Mouse (Mus musculus) frontal cortex, postnatal 14 days (tissue): ENCODE measurements around the gene Cstf2t.

Experiments used
- DNase-seq, 2 experiments: peaks; one replicate each; pipeline ENCODE4 v3.0.0; 2022; ENCODE audit warnings: low spot score in 2 of 2

The Cstf2t gene

DNA sequence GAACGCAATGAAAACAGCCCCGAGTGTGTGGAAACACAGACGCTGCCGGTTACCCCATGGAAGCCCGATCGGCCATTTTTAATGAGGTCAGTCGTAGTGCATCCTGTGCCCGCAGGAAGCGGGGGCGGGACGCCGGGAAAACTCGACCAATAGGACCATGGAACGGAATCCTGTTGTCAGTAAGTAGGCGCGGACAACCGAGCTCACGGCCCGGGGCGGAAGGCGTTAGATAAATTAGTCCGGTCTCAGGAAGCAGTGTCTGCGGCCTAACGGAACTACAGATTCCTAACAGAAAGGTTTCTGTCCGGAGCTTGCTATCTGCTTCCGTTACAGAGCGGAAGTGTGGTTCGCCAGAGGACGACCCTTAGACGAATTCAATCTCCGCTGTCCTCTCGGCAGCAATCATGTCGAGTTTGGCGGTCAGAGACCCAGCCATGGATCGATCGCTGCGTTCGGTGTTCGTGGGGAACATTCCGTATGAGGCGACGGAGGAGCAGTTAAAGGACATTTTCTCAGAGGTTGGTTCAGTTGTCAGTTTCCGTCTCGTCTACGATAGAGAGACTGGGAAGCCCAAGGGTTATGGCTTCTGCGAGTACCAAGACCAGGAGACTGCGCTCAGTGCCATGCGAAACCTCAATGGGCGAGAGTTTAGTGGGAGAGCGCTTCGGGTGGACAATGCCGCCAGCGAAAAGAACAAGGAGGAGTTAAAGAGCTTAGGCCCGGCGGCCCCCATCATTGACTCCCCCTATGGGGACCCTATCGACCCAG is at the start of gene Cstf2t:
TSS of gene Cstf2t (plus strand) at position 176 of the 768 bp plus-strand sequence.
- DNase-seq: peak; percentile 99

DNA sequence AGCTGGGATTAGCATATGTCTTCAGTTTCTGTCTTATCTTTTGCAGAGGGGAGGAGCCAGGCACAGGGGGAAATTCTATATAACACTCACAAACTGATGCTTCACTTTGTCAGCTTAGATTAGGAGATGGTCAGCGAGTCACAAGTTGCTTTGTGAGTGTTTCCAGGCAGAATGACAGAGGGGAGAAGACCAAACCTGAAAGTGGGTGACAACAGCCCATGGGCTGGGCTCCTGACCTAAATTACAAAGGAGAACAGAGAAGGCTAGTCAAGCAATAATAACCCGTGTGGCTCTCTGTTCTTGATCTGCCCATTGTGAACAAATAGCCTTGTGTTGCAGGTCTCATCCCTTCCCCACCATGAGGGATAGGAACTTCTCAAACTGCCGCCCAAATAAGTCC is 43.7 kb upstream of the Cstf2t start:
- no peak for DNase-seq

DNA sequence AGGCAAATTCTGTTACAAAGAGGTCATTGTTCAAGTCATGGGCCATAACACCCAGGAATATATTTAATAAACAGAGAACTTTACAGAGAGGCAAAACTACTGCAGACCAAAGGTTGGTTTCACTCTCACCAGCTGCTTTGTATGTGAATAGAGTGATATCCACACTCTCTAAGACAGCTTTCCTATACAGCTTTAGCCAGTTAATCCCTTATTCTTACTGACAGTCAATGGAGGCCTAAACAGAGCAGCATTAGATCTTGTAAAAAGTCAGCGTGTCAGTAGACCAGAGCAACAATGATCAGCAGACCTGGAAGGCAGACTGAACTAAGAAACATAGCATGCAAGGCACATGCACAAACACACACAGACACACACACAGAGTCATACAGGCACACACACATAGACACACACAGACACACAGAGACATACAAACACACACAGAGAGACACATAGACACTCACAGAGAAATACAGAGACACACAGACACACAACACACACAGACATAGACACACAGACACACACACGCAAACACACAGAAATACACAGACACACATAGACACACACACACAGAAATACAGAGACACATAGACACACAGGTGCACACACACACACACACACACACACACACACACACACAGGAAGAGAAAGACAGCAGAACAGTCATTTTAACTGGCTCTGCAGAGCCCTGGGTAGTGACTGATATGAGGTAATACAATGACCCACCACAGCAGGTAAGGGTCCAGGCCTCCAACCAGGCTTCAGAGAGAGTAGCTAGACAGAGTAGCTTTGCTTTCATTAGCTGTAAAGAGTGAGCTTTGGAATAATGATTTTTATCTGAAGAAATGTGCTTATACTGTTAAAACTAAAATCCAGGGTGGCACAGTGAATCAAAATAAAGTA is 41.4 kb upstream of the Cstf2t start:
- no peak for DNase-seq

DNA sequence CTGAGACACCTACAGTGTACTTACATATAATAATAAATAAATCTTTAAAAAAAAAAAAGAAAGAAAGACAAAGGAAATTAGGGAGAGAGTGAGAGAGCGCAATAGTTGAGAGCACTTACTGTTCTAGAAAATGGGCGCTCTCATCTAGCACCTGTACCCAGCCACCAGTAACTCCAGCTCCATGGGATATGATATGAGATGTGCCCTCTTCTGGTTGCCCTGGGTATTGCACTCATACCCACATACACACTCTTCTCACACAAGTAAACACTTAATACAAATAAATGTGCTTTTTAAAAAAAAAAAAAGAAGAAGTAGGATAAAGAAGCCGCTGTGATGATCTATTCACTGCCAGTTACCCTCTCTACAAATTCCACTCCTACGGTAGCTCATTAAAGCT is 36.0 kb upstream of the Cstf2t start:
- DNase-seq: no peak

DNA sequence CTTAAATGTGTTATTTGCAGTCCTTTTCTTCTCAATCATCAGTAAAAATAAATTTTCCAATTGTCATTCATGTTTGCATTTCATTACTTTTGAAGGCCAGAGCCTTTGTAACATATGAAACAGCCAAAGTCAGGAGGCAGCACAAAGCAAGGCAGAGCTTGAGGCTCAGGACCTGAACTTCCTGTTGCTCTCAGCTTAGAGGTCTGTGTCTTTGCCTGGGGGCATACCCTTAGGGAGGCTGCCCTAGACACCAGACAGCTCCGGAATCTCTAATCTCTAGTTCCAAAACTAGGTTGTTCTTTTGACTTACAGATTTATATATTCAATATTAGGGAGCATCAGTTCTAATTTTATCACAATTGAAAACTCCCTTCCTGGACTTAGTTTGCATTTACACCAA is 17.9 kb upstream of the Cstf2t start:
- DNase-seq: no peak

DNA sequence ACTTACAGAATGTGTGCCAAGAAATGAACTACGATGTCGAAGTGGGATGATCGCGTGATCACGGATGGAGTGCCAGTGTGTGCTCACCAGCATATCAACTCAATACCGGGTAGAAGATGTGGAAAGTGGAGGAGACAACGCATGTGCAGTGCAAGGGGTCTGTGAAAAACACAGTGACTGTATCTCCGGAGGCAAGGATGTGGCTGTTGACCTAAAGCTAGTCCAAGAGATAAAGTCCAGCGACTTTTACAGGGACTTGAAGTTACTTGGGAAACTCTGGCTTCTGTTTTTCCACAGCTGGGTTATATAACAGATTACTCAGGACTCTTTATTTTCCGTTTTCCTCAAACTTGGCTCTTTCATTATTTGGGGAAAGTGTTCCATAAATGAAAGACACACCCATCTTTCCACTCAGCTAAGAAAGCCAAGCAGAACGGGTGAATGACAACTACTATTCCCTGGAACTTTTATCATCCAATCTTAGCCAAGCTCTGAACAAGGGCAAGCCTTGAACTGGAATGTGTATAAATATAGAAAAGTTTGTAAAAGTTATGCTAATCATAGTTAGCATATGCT is 17.3 kb upstream of the Cstf2t start:
- DNase-seq: no peak

DNA sequence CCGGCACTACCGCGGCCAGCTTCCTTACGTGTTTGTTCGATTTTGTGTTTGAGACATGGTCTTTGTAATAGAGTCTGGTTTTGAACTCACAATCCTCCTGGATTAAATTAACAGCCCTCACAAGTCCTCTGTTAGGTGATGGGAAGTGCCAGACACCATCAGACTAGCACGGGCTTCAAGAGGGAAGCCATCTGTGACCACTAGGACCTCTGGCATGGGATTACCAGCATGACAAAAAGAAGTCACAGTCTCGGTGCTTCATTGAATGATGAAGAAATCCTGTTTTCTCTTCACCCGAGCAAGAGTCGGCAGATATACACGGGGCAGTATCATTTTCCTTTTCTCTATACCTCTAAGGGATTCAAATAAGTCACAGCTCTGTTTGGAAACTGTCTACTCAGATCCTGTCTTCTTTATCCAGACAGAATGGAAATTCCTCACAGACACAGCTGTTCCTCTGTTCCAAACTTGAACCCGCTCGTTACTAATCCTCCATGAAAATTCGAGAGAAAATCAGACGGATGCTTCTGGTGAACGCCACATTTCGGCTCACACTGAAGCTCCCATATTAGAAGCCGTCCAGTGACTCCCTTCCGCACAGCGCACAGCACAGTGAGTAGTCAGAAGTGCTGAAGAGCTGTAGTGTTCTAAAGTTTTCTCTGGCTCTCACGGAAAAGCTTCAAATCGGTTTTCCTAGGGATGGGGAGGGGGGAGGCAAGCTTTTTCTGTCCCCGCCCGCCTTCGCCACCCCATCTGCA is 8.5 kb upstream of the Cstf2t start:
- DNase-seq: peak in 1 of 2 experiments; percentile 6

DNA sequence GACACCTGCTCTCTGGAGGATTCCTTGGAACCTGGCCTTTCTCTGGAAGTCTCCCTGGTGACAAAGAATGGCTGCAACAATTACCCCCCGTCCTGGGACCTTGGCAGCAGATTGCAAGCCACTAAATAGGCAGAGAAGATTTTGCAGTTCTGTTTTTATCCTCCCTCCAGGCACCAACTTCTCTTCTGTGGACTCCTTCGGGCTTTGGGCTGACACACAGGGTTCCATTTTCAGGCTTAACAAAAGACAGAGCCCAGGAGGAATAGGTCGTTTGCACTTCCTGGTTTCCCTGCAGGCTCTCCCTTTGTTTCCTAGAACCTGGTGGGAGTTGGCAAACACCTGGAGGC is 7.9 kb upstream of the Cstf2t start:
- no peak for DNase-seq

DNA sequence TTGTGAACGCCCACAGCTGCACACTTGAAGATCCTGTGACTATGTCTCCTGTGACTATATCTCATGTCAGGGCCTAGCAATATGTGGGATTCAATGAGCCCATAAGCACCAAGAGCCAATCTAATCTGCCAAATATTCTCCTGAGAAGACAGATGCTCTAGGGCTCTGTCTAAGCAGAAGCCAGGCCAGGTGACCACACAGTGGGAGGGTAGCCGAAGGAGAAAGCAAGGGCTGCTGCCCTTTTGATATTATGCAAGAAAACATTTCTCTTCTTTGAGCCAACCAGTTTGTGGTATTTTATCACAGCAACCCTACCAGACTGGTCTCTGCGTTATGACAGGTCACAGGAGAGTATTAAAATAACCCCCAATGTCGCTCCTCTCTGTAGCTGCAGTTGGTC is 6.5 kb upstream of the Cstf2t start:
- DNase-seq: no peak

DNA sequence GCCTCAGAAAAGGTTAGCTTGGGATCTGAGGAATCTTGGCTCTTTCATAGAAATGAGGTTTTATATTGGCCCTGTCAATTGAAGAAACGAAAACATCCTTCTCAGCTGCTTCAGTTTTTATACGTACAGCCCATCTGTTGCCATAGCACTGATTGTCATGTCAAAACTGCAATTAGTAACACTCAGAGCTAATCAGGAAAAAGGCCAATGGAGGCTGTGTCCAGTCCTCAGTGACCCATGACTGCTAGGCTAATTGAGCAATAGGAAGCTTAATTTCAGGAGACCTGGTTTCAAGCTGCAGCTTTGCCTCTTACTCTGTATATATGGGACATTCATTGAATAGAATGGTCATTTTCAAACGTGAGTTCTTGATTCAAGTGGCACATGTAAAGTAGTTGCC is 4.4 kb upstream of the Cstf2t start:
- no peak for DNase-seq

DNA sequence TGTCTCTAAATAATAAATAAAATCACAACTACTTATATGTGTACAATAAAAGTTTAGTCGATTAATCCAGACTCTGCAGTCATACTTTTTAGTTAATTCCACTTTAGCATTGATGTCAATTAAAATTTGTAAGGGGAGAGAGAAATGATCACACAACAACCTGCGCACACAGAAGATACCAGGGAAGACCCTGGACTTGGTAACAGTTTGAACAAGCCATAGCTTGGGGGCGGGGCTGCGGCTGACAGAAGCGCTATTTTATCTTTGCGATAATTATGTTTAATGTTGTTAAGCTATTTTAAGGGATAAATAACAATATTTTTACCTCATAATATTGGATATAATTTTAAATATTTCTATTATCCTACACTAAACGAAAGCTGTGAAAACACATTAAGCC is 411 bp upstream of the Cstf2t start:
- no peak for DNase-seq

DNA sequence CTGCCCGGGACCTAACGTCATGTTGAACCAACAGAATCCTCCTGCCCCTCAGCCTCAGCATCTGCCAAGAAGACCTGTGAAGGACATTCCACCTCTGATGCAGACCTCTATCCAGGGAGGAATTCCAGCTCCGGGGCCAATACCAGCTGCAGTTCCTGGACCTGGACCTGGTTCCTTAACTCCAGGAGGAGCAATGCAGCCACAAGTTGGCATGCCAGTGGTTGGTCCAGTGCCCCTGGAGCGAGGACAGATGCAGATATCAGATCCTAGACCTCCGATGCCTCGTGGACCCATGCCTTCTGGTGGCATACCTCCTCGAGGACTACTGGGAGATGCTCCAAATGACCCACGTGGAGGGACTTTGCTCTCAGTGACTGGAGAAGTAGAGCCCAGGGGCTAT is 1.1 kb downstream of the Cstf2t start:
- DNase-seq: no peak

DNA sequence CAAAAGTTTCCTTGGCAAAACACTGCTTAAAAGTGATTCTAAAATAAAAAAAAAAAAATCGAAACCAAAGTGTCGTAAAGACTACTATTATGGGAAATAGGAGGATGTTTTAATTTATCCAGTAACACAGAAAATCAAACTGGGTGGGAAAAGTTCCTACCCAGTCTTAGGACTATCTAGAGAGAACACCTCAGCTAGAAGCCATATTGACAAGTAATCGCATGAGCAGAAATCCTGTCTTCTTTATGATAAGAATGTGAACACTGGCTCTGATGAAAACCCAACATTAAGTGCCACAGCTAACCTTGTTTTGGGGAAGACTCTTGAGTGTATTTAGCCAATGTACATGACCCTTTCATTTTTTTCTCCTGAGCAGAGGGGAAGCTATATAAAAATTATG is 15.2 kb downstream of the Cstf2t start:
- DNase-seq: no peak

DNA sequence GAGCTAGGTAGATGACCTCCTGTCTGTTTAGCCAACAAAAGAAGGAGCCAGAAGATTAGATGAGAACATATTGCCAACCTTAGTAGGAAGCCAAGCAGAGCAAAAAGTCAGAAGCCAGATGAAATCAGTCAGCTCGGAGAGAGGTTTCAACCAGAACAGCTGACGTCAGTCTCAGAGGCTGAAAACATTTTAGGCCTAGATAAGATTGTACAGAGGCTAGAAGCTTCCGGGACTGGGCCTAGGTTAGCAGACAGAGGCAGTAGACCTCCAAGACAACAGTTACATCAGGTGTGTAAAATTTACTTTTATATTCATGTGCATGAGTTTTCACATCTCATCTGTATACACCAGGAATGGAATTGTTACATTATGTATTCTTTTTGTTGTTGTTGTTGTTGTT is 16.7 kb downstream of the Cstf2t start:
- no peak for DNase-seq

DNA sequence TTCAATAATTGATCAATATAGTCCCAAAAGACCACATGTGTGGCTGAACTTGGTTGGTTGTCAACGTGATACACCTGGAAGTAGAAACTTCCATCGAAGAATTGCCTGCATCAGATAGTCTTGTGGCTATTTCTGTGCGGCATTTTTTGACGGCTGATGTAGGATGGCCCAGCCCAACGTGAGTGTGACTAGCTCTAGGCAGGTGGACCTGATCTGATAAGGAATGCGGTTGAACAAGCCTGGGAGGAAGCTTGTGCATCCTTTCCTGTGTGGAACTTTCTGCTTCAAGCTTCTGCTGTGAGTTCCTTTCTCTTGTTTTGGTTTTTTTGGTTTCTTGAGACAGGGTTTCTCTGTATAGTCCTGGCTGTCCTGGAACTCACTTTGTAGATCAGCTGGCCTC is 22.1 kb downstream of the Cstf2t start:
- no peak for DNase-seq

DNA sequence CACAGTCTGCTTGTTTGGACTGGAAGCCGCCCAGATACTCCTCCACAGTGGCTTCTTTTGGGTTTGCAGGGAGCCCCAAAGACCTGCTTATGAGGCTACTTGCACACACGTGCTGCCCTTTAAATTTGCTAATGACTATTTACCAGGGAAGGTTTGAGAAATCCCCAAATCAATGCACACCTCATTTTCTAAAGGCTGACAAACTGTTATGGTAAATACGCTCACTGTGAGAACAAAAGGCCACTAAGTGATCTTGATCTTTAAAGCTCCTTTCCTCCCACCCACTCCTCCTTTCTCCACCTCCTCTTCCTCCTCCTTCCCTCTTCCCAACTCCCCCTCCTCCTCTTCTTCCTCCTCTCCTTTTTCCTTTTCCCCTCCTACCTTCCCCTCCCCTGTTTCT is 23.4 kb downstream of the Cstf2t start:
- DNase-seq: no peak

DNA sequence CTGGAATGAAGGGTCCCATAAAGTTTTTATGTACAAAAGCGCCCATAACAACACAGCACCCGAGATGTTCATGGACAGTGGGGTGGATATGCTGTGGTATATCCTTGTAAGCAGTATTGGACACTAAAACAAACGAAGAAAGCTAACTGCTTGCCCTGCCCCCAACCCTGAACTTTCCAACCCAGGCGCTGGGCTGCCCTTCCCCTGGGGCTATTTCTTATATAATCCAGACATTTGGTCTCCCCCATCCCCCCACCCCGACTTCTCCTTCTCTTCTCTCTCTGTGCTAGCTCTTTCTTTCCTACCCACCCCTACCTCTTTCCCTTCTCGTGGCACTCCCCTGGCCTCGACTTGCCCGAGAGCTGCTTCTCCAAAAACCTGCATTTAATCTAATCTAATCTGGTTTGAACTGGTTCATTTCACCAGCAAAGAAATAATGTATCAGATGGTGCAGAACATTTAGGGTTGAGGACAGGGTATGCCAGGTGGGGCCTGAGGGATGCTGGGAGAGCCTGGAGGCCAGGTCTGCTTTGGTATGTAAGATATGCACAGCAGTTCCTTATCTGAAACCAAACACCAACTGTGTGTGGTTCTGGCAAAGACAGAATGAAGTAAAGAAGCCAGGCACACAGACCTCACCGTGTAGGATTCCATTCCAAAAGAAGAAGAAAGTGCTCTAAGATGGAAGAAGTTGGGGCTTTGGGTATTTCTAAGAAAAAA is 24.4 kb downstream of the Cstf2t start:
- no peak for DNase-seq

DNA sequence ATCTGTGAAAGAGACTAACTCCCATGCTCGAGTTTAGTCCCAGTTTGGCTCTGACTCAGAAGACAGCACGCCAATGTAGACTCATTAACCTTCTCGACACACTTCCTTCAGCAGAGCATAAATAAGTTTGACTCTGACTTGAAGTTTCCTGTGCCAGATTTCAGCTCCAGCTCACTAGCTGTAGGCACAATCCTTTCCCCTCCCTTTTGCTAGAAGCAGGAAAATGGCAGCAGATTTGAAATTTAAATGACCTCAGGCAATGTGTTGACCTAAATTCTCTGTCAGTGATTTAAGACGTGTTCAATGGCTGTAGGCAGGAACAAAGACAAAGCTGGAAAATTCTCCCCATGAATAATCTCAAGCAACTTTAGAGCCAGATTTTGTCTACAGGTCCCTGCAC is 32.1 kb downstream of the Cstf2t start:
- peak in 1 of 2 experiments; percentile 6 for DNase-seq

DNA sequence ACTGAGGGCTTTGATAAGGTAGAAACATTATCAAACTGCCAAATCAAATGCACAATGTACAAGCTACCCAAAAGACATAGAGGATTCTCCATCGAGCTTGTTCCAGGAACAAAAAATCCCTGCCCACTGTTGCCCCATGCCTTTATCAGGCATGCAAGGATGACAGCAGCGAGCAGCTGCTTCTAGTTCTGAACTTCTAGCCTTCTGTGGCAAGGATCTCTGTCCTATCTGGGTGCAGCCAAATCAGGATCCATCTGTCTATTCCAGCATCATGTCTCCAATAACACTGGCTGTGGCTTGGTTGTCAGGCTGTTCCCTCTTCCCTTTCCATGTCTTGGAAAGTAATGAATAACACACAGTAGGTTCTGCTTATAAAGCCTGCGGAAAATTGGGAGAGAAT is 42.0 kb downstream of the Cstf2t start:
- DNase-seq: no peak

DNA sequence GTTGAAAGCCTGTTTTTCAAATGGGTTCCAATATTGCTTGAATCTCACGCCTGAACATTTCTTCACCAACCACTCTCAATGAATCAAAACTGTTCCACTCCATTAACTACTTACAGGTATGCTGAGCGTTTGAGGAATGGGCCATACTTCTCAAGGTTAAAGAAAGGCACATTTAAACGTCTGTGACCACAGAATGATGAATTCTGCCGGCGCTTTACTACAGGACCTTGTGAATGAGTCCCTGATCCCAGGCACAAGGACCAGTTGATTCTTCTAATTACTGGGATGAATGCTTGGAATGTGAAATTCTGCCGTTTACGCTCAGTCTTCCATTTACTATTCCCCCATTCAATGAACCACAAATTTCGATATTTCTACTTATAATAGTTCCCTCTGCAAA is 50.0 kb downstream of the Cstf2t start:
- no peak for DNase-seq

DNA sequence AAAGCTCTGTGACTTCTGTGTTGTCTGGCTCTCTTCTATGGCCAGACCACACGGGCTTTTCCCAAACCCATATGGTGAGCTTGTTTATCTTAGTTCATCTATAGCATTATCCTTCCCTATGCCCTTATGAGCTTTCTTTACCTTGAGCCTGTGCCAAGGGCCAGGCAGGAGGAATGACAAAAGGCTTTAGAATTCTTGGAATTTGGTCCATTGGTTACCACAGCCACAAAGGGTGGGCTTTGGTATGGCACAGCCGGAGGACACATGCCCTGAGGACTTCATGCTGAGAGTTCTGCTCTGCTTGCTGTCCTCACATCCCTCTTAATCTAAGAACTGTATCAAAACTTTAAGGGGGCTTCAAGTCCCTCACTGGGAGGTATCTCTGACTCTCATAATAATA is 53.7 kb downstream of the Cstf2t start:
- no peak for DNase-seq
